Mouse (Mus musculus) olfactory bulb, adult 2 months (tissue): ENCODE data around the gene Sh2d7. TPM values are rescaled to one million over a fixed set of nuclear protein-coding genes. Genes with fewer than 3 reads are reported as not detected.

Source experiments
- H3K27ac ChIP-seq: fragments of 200-500 bp; 2 replicates; pipeline ENCODE4 v1.5.1; 2012; ENCODE audit warnings: low read depth, low read length; ENCODE audit not compliant: insufficient read depth
- H3K4me1 ChIP-seq: fragments of 200-500 bp; 2 replicates; pipeline ENCODE4 v1.6.1; 2012; ENCODE audit warnings: low read length; ENCODE audit not compliant: control insufficient read depth, insufficient read depth
- H3K4me3 ChIP-seq: fragments of 200-500 bp; 2 replicates; pipeline ENCODE4 v1.5.1; 2012; ENCODE audit warnings: mild to moderate bottlenecking, low read depth, low read length, moderate library complexity; ENCODE audit not compliant: insufficient read depth
- CTCF ChIP-seq: fragments of 200-500 bp; IDR thresholded peaks from 2 replicates; pipeline ENCODE4 v1.5.1; 2012; ENCODE audit warnings: low read depth, mild to moderate bottlenecking, low read length, moderate library complexity; ENCODE audit not compliant: insufficient read depth
- POLR2A ChIP-seq: fragments of 200-500 bp; IDR thresholded peaks from 2 replicates; pipeline ENCODE4 v1.6.1; 2012; ENCODE audit warnings: mild to moderate bottlenecking, low read depth, low read length, moderate library complexity; ENCODE audit not compliant: insufficient read depth
- WGBS: fragments of 180-500 bp; shearing (Covaris S2); methylation state at CpG from one replicate; pipeline ENCODE4 v1.1.7; 2018; 5-methylcytosine and 5-hydroxymethylcytosine counted together
- polyA plus RNA-seq: library from polyadenylated mRNA; stranded (reverse); fragments of >200 nt; gene quantifications from 2 replicates; pipeline ENCODE4 v1.2.4, GENCODE M21; 2012; ENCODE audit warnings: low replicate concordance; ENCODE audit not compliant: missing spikeins, insufficient read depth, insufficient read length

The Sh2d7 gene
- not detected in 2 replicates for polyA plus RNA-seq

GRCm38 (mm10) chr9:54538684-54539083, at the start of gene Sh2d7:
TSS of gene Sh2d7 (plus strand) at chr9:54538984.
- no peak within 1 kb of the TSS for H3K27ac ChIP-seq
- no peak within 1 kb of the TSS for H3K4me3 ChIP-seq
- H3K4me1 ChIP-seq, result peaks cover 6% of the 10 kb centered on the region
- 96% methylated on average over 14 of the region's 14 CpGs for WGBS
- TF ChIP-seq POLR2A (no peak), CTCF (no peak)

GRCm38 (mm10) chr9:54489599-54489998, 49.2 kb upstream of the Sh2d7 start:
- no peak overlapping the region for H3K4me3 ChIP-seq
- no peak for TF ChIP-seq CTCF
- H3K4me1 ChIP-seq, result no peaks in the 10 kb centered on the region
- no peak overlapping the region for H3K27ac ChIP-seq
- 50% methylated on average over 2 of the region's 2 CpGs for WGBS

GRCm38 (mm10) chr9:54490431-54490830, 48.4 kb upstream of the Sh2d7 start:
- Histone ChIP-seq H3K4me3 (no peak overlapping the region), H3K4me1 (no peaks in the 10 kb centered on the region), H3K27ac (no peak overlapping the region)
- 94% methylated on average over 2 of the region's 2 CpGs for WGBS
- TF ChIP-seq CTCF, result no peak
- no peak for TF ChIP-seq POLR2A

- Histone ChIP-seq H3K4me1 (peaks cover 7% of the 10 kb centered on the region), H3K4me3 (no peak overlapping the region), H3K27ac (no peak overlapping the region)
- 79% methylated on average over 6 of the region's 6 CpGs for WGBS
- TF ChIP-seq POLR2A (no peak), CTCF (no peak)
Measured at GRCm38 (mm10) chr9:54499291-54499690, 39.5 kb upstream of the Sh2d7 start.

- WGBS, result 66% methylated on average over 3 of the region's 3 CpGs
- no peak overlapping the region; the same call in 1 of the 2 replicates for H3K4me3 ChIP-seq
- TF ChIP-seq CTCF (no peak), POLR2A (no peak)
Measured at GRCm38 (mm10) chr9:54499791-54500190, 39.0 kb upstream of the Sh2d7 start.

GRCm38 (mm10) chr9:54500832-54501452, 37.8 kb upstream of the Sh2d7 start:
- WGBS, result under 1% methylated on average over 35 of the region's 43 CpGs
- Histone ChIP-seq H3K27ac (peak overlapping the region; percentile 66), H3K4me1 (peaks cover 7% of the 10 kb centered on the region), H3K4me3 (peak overlapping the region; percentile 59)
- no peak for TF ChIP-seq CTCF
- TF ChIP-seq POLR2A, result no peak

More at GRCm38 (mm10) chr9:54499791-54500190, 39.0 kb upstream of the Sh2d7 start:
- Histone ChIP-seq H3K27ac (no peak overlapping the region), H3K4me1 (peaks cover 7% of the 10 kb centered on the region)

- Histone ChIP-seq H3K4me1 (peaks cover 7% of the 10 kb centered on the region), H3K27ac (peak within 1 kb of the TSS; percentile 69), H3K4me3 (peak within 1 kb of the TSS; percentile 59)
- 4% methylated on average over 98 of the region's 99 CpGs for WGBS
- TF ChIP-seq CTCF (no peak), POLR2A (peak; percentile 80)
Measured at GRCm38 (mm10) chr9:54501453-54502110, 37.2 kb upstream of the Sh2d7 start, which contains the start of gene Dmxl2. TSS of gene Dmxl2 (minus strand) at chr9:54501626.

- H3K4me3 ChIP-seq, result peak overlapping the region; percentile 59
- H3K4me1 ChIP-seq, result peaks cover 7% of the 10 kb centered on the region
- TF ChIP-seq CTCF (no peak), POLR2A (no peak)
- WGBS, result under 1% methylated on average over 13 of the region's 13 CpGs
- peak overlapping the region; percentile 69; the same call in 1 of the 2 replicates for H3K27ac ChIP-seq
Measured at GRCm38 (mm10) chr9:54502111-54502495, 36.7 kb upstream of the Sh2d7 start.

GRCm38 (mm10) chr9:54502873-54503272, 35.9 kb upstream of the Sh2d7 start:
- Histone ChIP-seq H3K27ac (no peak overlapping the region), H3K4me3 (no peak overlapping the region), H3K4me1 (peaks cover 5% of the 10 kb centered on the region; the same call in 1 of the 2 replicates)
- WGBS, result 20% methylated on average over 12 of the region's 12 CpGs
- no peak for TF ChIP-seq POLR2A
- TF ChIP-seq CTCF, result no peak
